Mouse (Mus musculus) cortical plate, adult 2 months (tissue): ENCODE results near the gene Mical2.

Experiments
- CTCF ChIP-seq: fragments of 200-500 bp; IDR thresholded peaks from 2 replicates; pipeline ENCODE4 v1.5.1; 2011; ENCODE audit warnings: mild to moderate bottlenecking, control low read depth, low read length; ENCODE audit not compliant: insufficient read depth; ENCODE audit errors: extremely low read depth
- POLR2A ChIP-seq: fragments of 200-500 bp; IDR thresholded peaks from 2 replicates; pipeline ENCODE4 v1.6.1; 2011; ENCODE audit warnings: mild to moderate bottlenecking, low read length, control low read depth; ENCODE audit not compliant: insufficient read depth; ENCODE audit errors: extremely low read depth

GRCm38 (mm10) chr7:112416058-112416526 is 190.4 kb downstream of the Mical2 start:
- TF ChIP-seq CTCF (no peak), POLR2A (no peak)
